Mouse (Mus musculus): ENCODE measurements around the gene Espl1. TPM values are rescaled to one million over a fixed set of nuclear protein-coding genes. Genes with fewer than 3 reads are reported as not detected.
A peak's percentile ranks its signal among the peaks of the same experiment; 100 is the strongest.

The Espl1 gene
- total RNA-seq, 2 experiments from 2014 or later = 1.1 to 1.5 TPM

DNA sequence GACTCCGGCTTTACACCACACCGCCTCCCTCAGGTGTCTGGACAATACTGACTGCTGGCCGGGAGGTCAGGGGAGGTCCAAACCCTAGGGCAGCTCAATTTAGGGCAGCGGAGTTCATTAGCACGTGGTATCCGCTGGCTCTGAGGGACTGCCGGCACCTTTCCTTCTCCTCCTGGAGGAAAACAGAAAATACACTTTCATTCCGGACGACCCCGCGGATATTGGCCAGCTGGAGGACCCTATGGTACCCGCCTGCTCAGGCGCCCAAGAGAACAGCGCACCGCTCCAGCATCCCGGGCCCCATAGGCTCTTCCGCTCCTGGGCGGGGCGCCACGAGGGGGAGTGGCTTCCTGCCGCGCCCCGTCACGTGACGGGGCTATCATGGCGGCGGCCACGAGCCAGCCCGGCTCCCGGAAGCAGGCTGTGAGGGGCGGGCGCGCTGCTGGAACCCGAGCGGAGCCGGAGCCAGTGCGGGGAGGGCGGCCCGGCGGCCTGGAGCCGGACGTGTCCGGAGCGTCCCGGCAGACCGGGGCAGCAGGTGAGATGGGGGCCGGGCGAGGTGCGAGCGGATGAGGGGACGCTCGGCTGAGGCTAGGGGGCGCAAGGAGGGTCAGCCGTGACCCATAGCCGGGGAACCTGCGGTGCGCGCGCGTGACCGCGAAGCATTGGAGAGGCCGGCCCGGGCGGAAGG is 16.8 kb upstream of the Espl1 start, which contains the start of gene Mfsd5:
Mfsd5 (plus strand) TSS at position 363 of the 691 bp plus-strand sequence.
- TF ChIP-seq CTCF (IDR thresholded peaks at IDR 0.05) = peak; percentile 19
- Histone ChIP-seq H3K27ac (peak within 1 kb of the TSS; percentile 98), H3K4me3 (peak within 1 kb of the TSS; percentile 80)
- intact Hi-C loops (cut with DNase I) = loop anchor here (1.0 to 2.0 kb wide), 3 partner anchors 22 to 48 kb away; partner anchors contain the start of genes Pfdn5 and Rarg
- peak; percentile 82 to 87 for DNase-seq (ENCODE audit: extremely low spot score in 1 of 2, low spot score in 2 of 2)

DNA sequence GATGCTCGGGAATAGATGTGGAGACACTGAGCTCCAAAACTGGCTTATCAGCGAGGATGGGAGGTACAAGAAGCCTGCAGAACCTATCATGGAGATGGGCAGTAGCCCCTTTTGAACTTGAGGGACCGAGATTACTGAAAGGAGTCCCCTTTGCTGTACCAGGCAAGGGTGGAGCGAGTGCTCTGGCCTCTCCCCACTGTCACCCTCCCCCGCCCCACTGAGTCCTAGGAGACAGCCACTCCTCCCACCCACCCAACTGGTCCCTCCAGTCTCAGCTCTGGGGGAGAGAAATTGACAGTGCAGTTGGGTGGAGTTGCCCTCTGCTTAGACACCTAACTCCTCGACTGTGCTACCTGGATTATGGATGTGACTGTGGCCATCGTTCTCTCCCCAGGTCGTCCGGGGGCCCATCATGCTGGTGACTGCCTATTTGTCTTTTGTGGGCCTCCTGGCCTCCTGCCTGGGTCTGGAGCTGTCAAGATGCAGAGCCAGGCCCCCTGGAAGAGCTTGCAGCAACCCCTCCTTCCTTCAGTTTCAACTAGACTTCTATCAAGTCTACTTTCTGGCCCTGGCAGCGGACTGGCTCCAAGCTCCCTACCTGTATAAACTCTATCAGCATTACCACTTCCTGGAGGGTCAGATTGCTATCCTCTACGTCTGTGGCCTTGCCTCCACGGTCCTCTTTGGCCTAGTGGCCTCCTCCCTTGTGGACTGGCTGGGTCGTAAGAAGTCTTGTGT is 16.1 kb upstream of the Espl1 start:
- no peak for TF ChIP-seq CTCF (IDR thresholded peaks at IDR 0.05)
- no peak for DNase-seq (ENCODE audit: extremely low spot score in 1 of 2, low spot score in 2 of 2)
- intact Hi-C loops (cut with DNase I) = loop anchor here (1.0 to 2.0 kb wide), 3 partner anchors 23 to 47 kb away; partner anchors contain the start of genes Pfdn5 and Rarg
- Histone ChIP-seq H3K4me3 (peak overlapping the region; percentile 80), H3K27ac (peak overlapping the region; percentile 98)

DNA sequence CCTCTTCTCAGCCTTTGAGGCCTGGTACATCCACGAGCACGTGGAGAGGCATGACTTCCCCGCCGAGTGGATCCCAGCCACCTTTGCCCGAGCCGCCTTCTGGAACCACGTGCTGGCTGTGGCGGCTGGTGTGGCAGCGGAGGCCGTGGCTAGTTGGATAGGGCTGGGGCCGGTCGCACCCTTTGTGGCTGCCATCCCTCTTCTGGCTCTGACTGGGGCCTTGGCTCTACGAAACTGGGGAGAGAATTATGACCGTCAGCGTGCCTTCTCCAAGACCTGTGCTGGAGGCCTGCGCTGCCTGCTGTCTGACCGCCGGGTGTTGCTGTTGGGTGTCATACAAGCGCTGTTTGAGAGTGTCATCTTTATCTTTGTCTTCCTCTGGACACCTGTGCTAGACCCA is 15.4 kb upstream of the Espl1 start:
- intact Hi-C loops (cut with DNase I) = no loop called here
- H3K27ac ChIP-seq = no peak overlapping the region; the same call in 1 of the 2 replicates
- TF ChIP-seq CTCF (IDR thresholded peaks at IDR 0.05) = no peak
- DNase-seq (ENCODE audit: extremely low spot score in 1 of 2, low spot score in 2 of 2) = no peak
- H3K4me3 ChIP-seq = peak overlapping the region; percentile 80; the same call in 1 of the 2 replicates

DNA sequence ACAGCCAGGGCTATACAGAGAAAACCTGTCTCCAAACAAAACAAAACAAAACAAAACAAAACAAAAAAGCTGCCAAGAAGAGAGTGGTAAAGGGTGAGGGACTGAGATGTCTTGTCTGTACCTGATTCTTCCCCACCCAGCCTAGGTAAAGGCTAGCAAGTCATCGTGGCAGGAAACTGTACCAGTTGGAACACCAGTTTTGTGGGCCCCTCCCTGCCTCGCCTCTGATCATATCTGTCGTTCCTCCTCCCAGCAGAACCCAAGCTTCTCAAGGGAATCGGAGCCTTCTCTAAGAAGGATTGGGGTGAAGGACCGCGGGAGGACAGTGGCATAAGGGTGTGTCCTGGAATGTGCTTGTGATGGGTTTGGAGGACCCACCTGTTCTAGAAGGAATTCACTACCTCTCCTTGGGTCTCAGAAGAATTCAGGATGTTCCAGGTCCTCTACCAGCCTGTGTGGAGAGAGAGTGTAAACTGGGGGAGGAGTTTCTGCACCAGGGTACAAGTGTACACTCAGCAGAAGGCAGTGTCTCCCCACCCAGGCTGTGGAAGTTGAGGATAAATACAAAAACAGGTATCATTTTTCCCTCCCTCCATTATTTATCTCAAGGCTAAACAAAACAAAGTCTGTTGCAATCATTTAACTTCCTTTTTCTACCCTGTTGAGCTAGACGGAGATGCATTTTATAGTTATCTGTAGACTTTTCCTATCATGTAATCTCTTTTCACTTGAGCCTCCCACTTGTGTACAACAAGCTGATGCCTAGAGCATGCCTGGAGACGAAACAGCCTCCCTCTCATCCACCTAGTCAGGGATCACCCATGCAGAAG is 13.4 kb upstream of the Espl1 start:
- Histone ChIP-seq H3K27ac (no peak overlapping the region), H3K4me3 (no peak overlapping the region)
- DNase-seq (ENCODE audit: extremely low spot score in 1 of 2, low spot score in 2 of 2) = no peak
- no peak for TF ChIP-seq CTCF (IDR thresholded peaks at IDR 0.05)
- intact Hi-C loops (cut with DNase I) = no loop called here

DNA sequence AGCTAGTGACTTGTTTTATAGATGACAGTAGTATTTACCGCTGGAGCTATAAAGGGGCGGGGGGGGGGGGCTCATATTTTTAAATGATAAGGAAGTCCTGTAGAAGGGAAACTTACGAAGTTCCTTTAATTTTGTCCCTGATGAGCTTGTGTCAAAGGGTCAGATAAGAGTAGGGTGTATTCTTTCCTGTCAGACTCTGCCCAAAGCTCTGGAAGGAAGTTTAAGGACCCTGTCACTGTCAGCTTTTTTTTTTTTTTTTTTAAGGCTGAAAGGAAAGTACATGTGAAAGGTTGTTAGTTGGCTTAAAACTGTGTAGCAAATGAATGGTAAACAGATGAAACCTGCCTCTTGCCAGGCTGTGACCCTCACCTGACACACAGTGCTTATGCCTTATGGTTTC is 12.4 kb upstream of the Espl1 start:
- TF ChIP-seq CTCF (IDR thresholded peaks at IDR 0.05) = no peak
- DNase-seq (ENCODE audit: extremely low spot score in 1 of 2, low spot score in 2 of 2) = no peak
- intact Hi-C loops (cut with DNase I) = no loop called here
- Histone ChIP-seq H3K27ac (no peak overlapping the region), H3K4me3 (no peak overlapping the region)

DNA sequence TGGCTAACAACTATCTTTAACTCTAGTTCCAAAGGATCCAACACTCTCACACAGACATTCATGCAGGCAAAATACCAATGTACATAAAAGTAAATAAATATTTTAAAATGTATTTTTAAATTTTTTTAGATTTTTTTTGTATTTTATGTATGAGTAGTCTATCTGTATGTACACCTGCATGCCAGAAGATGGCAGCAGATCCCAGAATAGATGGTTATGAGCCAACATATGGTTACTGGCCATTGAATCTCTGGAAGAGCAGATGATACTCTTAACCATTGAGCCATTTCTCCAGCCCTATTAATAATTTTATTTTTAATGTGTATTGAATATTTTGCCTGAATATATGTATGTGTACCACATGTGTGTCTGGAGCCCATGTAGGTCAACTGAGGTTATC is 8.7 kb upstream of the Espl1 start:
- Histone ChIP-seq H3K4me3 (no peak overlapping the region), H3K27ac (no peak overlapping the region)
- intact Hi-C loops (cut with DNase I) = no loop called here
- peak in 1 of 2 experiments; percentile 36 for DNase-seq (ENCODE audit: extremely low spot score in 1 of 2, low spot score in 2 of 2)
- peak; percentile 74 for TF ChIP-seq CTCF (IDR thresholded peaks at IDR 0.05)

DNA sequence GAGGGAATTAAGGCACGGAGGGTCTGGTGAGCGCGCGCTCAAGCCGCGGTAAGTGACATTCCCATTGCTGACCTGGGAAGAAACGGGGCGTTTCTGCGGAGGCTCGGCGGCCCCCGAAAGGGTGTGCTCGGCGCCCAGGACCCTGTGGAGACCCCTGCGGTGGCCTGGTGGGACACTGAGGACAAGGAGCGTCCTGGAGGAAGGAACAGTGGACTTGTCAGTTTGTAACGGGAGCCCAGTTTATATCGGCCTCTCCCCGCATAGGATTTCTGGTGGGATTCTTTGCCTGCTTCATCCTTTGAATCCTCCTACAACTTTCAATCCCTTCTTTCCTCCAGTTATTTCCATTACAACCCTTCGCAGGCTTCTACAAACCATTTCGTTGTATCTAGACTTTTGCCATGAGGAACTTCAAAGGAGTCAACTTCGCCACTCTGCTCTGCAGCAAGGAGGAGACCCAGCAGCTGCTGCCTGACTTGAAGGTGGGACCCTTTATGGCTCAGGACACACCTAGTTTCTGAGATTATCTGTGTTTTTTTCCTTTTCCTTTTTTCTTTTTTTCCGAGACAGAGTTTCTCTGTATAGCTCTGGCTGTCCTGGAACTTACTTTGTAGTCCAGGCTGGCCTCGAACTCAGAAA is 421 bp downstream of the Espl1 start:
- TF ChIP-seq CTCF (IDR thresholded peaks at IDR 0.05) = no peak
- intact Hi-C loops (cut with DNase I) = no loop called here
- no peak for DNase-seq (ENCODE audit: extremely low spot score in 1 of 2, low spot score in 2 of 2)
- Histone ChIP-seq H3K27ac (no peak overlapping the region), H3K4me3 (peak overlapping the region; percentile 48)

DNA sequence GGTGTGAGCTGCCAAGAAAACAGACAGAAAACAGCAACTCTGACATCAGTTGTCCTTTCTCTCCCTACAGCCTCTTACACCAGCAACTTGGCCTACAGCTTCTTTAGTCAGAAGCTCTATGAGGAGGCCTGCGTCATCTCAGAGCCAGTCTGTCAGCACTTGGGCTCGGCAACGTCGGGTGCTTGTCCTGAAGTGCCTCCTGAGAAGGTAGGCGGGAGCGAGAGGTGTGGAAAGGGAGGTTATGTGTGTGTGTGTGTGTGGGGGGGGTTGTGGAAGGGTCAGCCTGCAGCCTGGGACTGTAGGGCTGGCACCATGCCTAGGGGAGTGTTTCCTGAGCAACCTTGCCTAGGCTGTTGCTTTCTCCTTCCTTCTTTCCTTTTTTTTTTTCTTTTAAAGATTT is 6.5 kb downstream of the Espl1 start:
- no peak overlapping the region for H3K27ac ChIP-seq
- TF ChIP-seq CTCF (IDR thresholded peaks at IDR 0.05) = no peak
- intact Hi-C loops (cut with DNase I) = no loop called here
- no peak overlapping the region for H3K4me3 ChIP-seq
- DNase-seq (ENCODE audit: extremely low spot score in 1 of 2, low spot score in 2 of 2) = no peak

DNA sequence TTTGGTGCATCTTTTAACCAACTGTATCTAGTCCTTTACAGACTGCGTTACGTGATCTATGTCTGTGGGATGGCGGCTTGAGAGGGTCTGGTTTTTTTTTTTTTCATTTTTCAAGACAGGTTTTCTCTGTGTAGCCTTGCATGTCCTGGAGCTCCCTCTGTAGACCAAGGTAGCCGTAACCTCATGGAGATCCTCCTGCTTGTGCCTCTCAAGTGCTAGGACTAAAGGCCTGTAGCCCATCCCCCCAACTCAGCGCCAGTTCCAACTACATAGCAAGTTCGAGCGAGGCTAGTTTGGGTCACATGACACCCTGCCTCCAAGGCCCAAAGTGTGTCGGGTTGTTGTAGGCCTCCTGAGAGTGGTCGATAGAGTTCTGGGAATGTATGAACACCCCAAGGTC is 12.7 kb downstream of the Espl1 start:
- no peak for TF ChIP-seq CTCF (IDR thresholded peaks at IDR 0.05)
- no peak for DNase-seq (ENCODE audit: extremely low spot score in 1 of 2, low spot score in 2 of 2)
- Histone ChIP-seq H3K27ac (no peak overlapping the region), H3K4me3 (no peak overlapping the region)
- intact Hi-C loops (cut with DNase I) = no loop called here

DNA sequence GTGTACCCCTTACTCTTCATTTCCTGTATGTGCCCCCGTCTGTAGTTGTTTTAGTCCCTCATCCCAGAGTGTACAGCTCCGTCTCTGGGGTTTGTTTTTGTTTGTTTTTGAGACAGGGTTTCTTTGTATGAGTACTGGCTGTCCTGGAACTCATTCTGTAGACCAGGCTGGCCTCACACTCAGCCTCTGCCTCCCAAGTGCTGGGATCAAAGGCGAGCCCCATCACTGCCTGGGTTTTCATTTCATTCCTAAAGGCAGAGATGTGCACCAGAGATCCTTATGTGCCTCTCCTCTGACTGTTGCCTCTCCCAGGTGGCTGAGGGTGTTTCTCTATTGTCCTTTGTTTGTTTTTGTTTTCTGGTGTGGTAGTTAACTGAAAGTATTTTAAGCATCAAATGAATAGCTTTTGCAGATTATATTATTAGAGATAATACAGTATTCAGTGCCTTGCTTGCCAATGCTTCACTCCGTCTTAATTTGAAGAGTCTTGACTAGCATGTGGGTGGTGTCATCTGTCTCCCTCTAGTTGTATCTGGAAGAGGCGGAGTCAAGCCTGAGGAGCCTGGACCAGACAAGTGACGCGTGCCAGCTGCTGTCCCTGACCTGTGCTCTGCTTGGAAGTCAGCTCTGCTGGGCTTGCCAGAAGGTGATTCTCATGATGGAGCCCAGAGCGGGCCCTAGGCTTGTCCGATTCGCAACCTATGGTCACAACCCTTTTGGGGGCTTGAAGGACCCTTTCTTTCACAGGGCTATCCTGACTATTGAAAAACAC is 14.2 kb downstream of the Espl1 start:
- no peak for TF ChIP-seq CTCF (IDR thresholded peaks at IDR 0.05)
- intact Hi-C loops (cut with DNase I) = loop anchor here (5.0 kb wide), 1 partner anchor 133 kb away; no protein-coding TSS in a partner anchor
- no peak overlapping the region for H3K4me3 ChIP-seq
- H3K27ac ChIP-seq = no peak overlapping the region
- no peak for DNase-seq (ENCODE audit: extremely low spot score in 1 of 2, low spot score in 2 of 2)

Data from left cerebral cortex, adult 2 months (tissue).